Mouse (Mus musculus): ENCODE data around the gene D830030K20Rik.
"Not testable (repeated sequence)": the region's sequence is repeated elsewhere in the genome, so short reads cannot be mapped to it uniquely, and the experiment has no call there.

Gene D830030K20Rik

DNA sequence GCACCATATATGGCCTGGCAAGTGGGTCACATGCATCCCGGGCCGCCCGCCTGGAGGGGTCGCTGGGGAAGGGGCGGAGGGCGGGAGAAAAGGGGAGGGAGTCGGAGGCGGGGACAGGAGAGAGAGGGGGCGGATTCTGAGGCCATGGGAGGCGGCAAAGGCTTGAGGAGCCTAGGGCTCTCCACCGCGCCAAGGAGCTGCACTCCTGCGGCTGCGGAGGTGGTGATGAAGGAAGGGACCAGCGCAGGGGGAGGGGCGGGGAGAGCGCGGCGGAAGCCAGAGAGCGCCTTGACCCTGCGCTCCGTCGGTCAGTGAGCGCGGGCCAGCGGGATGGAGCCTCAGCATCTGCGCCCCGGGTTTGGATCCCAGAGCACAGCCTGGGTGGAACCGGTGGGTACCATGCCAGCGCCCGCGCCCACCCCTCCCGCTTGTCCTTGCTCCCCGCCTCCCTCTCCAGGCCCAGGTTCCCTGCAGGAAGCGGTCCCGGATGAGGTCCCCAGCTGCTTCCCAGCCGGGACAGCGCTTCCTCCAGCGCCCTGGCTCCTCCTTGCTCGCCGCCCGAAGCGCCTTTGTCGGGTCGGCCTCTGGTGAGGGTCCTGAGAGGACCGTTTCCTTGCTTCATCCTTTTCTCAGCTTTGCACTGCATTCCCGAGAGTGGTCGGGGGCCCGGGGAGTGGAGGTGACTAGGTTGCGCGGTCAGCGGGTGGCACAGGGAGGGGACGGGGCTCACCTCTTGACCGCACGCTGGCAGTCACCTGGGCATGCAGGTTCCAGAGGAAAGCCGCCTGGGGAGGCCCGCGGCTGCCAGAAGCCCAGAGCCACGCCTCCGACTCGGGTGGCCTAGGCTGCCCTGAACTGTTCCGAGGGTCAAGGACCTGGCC, at the start of gene D830030K20Rik:
Gene D830030K20Rik (plus strand): TSS at position 217 of the 881 bp plus-strand sequence.
- peak; percentile 41 for DNase-seq (ENCODE audit: extremely low spot score, low spot score)

DNA sequence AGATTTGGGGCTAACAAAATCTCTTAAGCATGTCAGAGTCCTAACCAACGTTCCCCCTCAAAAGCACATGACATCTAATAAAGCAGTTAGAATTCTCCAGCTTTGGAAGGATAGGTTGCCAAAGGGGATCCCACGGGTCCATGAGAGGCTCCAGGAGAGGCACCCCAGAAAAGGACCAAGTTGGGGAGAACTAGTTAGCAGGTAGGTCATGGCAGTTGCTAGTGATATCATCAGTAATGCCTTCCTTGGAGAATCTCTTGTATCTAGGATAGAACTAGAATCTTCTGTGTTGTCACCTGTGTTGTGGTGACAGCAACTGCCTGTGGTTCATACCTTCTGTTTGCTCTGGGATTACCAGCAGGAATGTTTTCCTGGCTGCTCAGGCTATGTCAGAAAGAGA, 20.3 kb upstream of the D830030K20Rik start, which contains the start of gene Gm5795:
Gene Gm5795 (plus strand): TSS at position 301 of the 400 bp plus-strand sequence.
- DNase-seq (ENCODE audit: extremely low spot score, low spot score), result not testable (repeated sequence)

DNA sequence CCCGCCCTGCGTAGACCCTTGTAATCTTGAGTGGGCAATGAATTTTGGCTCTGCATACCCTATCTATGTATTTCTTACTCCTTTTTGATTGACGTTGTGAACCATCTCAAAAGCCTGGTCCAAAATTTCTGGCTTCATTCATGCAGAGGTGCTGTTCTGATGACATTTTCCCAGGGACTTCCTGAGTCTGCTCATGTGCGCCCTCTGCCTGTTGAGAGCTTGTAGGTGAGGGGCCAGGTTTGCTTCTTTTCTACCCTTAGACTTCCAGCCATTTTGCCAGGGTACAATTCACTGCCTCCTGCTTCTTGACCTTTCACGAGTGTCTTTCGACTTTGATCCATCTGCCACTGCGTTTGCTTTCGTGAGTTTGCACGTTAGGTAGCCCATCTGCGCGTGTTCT, 1.1 kb downstream of the D830030K20Rik start:
- peak; percentile 19 for DNase-seq (ENCODE audit: extremely low spot score, low spot score)

DNA sequence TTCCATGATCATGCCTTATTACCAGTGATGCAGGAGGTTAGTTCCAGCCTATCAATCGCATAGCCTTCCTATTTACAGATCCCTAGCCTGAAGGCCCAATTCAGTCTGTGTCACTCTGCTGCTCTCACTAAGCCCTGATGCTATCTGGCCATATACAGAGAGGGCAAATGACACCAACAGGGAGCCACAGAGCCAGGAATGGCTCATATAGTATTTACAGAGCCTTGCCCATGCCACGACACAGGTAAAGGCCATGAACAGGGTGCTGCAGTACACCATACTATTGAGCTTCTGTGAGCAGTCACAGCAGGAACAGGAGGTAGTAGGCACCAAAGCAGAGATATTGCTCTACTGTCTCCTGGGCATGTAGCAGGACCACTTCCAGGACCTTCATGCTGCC, 54.2 kb downstream of the D830030K20Rik start:
- DNase-seq (ENCODE audit: extremely low spot score, low spot score), result not testable (repeated sequence)
